Mouse (Mus musculus): ENCODE measurements around the gene Snupn.

DNA sequence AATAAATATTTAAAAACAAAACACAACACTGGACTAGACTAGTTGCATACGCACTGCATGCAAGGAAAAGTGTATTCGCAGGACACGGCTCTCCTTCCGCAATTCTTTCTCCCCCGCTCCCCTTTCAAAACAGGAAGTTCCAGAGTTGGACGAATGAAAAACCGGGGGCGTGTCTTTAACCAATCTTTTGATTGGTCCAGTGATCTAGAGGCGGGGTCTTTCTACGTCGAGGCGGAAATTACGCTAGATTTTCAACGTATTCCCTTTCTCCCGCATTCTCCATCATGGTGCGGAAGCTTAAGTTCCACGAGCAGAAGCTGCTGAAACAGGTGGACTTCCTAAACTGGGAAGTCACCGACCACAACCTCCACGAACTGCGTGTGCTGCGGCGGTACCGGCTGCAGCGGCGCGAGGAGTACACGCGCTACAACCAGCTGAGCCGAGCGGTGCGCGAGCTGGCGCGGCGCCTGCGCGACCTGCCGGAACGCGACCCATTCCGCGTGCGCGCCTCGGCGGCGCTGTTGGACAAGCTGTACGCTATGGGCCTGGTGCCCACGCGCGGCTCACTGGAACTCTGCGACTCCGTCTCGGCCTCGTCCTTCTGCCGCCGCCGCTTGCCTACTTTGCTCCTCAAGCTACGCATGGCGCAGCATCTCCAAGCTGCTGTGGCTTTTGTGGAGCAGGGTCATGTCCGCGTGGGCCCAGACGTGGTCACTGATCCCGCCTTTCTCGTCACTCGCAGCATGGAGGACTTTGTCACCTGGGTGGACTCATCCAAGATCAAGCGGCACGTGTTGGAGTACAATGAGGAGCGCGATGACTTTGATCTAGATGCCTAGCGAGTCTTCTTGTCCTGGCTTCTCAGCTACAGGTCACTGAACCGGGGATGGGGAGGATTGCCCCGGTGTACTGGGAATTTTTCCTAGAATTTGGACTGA, 13.2 kb upstream of the Snupn start, which contains the start of gene Imp3:
- peak; percentile 75 for TF ChIP-seq CTCF (IDR thresholded peaks at IDR 0.05; ENCODE audit: control insufficient read depth, insufficient read depth, insufficient read length)
- no peak for TF ChIP-seq USF1 (IDR thresholded peaks at IDR 0.05; ENCODE audit: low read depth)
- peak; percentile 59 for TF ChIP-seq MAX (IDR thresholded peaks at IDR 0.05)
- no peak for TF ChIP-seq CEBPB (IDR thresholded peaks at IDR 0.05; ENCODE audit: low read depth)
- no peak for TF ChIP-seq MYOG (IDR thresholded peaks at IDR 0.05; ENCODE audit: control insufficient read depth, extremely low read depth, insufficient read length)
